Mouse (Mus musculus) small intestine, adult 2 months (tissue): ENCODE measurements around the gene Fgf9.

Experiments
- CTCF ChIP-seq: fragments of 200-500 bp; IDR thresholded peaks from 2 replicates; pipeline ENCODE4 v1.5.1; 2012; ENCODE audit warnings: low read depth, mild to moderate bottlenecking, control low read depth, inconsistent platforms, low read length, moderate library complexity, mixed read lengths; ENCODE audit not compliant: insufficient replicate concordance, insufficient read length; ENCODE audit errors: extremely low read depth
- POLR2A ChIP-seq: fragments of 200-500 bp; IDR thresholded peaks from 2 replicates; pipeline ENCODE4 v1.6.1; 2012; ENCODE audit warnings: low read depth, mild to moderate bottlenecking, control low read depth, inconsistent platforms, low read length, moderate library complexity

DNA sequence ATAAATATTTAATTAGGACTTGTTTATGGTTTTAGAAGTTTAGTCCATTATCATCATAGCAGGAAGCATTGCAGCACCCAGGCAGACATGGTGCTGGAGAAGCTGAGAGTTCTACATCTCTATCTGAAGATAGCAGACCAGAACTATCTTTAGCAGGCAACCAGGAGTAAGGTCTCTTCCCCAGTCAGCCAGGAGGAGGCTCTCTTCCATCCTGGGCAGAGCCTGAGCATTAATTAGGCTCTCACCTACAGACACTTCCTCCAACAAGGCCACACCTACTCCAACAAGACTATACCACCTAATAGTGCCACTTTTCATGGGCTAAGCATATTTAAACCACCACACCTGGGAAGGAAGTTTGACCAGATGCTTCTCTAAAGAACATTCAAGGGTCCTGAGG lies 54.3 kb downstream of the Fgf9 start:
- TF ChIP-seq CTCF (no peak), POLR2A (no peak)
